ENCODE assay signal across 13 mouse cellular contexts in genomic region chr19:32189036-32189436, GRCm38 (mm10).
DNase-seq lines count a peak whose midpoint lies in the region; ATAC-seq and TF ChIP-seq lines count a peak whose summit lies in the region.
"Had no signal": no experiment of that assay in that cellular context is flagged by ENCODE, and none has a peak within 500 bp of the region (broad histone marks: within the 10 kb centered on the region; RNA-seq: fewer than 3 reads in every experiment).

No protein-coding gene starts in this region.

- H3K4me3 ChIP-seq in heart, embryonic 10.5 days = no peak overlapping the region
- H3K4me3 ChIP-seq in liver, postnatal 0 days (ENCODE audit: low read depth, low read length) = no peak overlapping the region
- H3K4me3 ChIP-seq: myocyte had no signal

- H3K36me3 ChIP-seq in heart, embryonic 10.5 days = no peaks in the 10 kb centered on the region
- H3K36me3 ChIP-seq in liver, postnatal 0 days (replicated peaks; ENCODE audit: insufficient read depth, low read length) = no peaks in the 10 kb centered on the region; the same call in 1 of the 2 replicates

- no peak for TF ChIP-seq CTCF in liver, postnatal 0 days (IDR thresholded peaks at IDR 0.05; ENCODE audit: low read depth)

- H3K9me3 ChIP-seq in heart, embryonic 10.5 days = no peaks in the 10 kb centered on the region
- no peaks in the 10 kb centered on the region for H3K9me3 ChIP-seq in liver, postnatal 0 days (ENCODE audit: low read length)

- peak overlapping the region; percentile 77 for H3K27ac ChIP-seq in heart, embryonic 10.5 days
- peak overlapping the region; percentile 41 for H3K27ac ChIP-seq in liver, postnatal 0 days (ENCODE audit: low read depth)

- no peak overlapping the region for H3K9ac ChIP-seq in liver, postnatal 0 days (replicated peaks)
- H3K9ac ChIP-seq: forebrain, postnatal 0 days had no signal

- no peak for TF ChIP-seq EP300 in liver, postnatal 0 days (IDR thresholded peaks at IDR 0.05; ENCODE audit: low read depth)

- WGBS in heart, embryonic 10.5 days = 55% methylated on average over 5 of the region's 5 CpGs
- 67% methylated on average over 5 of the region's 5 CpGs for WGBS in liver, postnatal 0 days (ENCODE audit: insufficient replicate concordance)

- no peak for ATAC-seq in liver, postnatal 0 days
- ATAC-seq in CD4-positive, CD25-positive, alpha-beta regulatory T cell, adult 4 months = no peak
- ATAC-seq: forebrain, postnatal 0 days had no signal

- H3K4me2 ChIP-seq in liver, postnatal 0 days (ENCODE audit: low read depth, low read length) = no peak overlapping the region

- H3K27me3 ChIP-seq in heart, embryonic 10.5 days (ENCODE audit: insufficient read depth, poor library complexity, severe bottlenecking) = no peaks in the 10 kb centered on the region
- H3K27me3 ChIP-seq in liver, postnatal 0 days (ENCODE audit: insufficient read depth, low read length) = no peaks in the 10 kb centered on the region

- H3K4me1 ChIP-seq in heart, embryonic 10.5 days = peaks cover 54% of the 10 kb centered on the region
- peaks cover 38% of the 10 kb centered on the region for H3K4me1 ChIP-seq in liver, postnatal 0 days (ENCODE audit: insufficient read depth)

- no peak for DNase-seq in heart, embryonic 10.5 days (ENCODE audit: low spot score)
- DNase-seq in heart, adult 18-20 months = no peak
- DNase-seq in lung, adult 18-20 months = peak; percentile 54 to 73
- no peak for DNase-seq in lung, postnatal 10 days
- DNase-seq in kidney, adult 9 months = peak; percentile 89
- DNase-seq in liver, postnatal 0 days = no peak
- no peak for DNase-seq in adrenal gland, postnatal 4 days (ENCODE audit: low spot score in 2 of 2)
- DNase-seq: adrenal gland, postnatal 14 days; cerebellum, adult 8-10 months; forebrain, postnatal 0 days; thymus, adult 2 months had no signal

Comparison
In these comparisons a context has a peak if more than half of its experiments do, and no peak if none do; other contexts are left out.
1. DNase-seq: peak in lung, adult 18-20 months (2 of 2) and kidney, adult 9 months (single experiment); none in heart, embryonic 10.5 days (single experiment), heart, adult 18-20 months (0 of 2), lung, postnatal 10 days (single experiment), liver, postnatal 0 days (single experiment) and adrenal gland, postnatal 4 days (0 of 2).